Mouse (Mus musculus) layer of hippocampus, adult 18-20 months (tissue): ENCODE results near the gene Med13l. TPM values are rescaled to one million over a fixed set of nuclear protein-coding genes. Genes with fewer than 3 reads are reported as not detected.

Experiments
- DNase-seq, 2 experiments: peaks; one replicate each; pipeline ENCODE4 v3.0.0; 2022; ENCODE audit warnings: low spot score in 2 of 2
- total RNA-seq, 2 experiments: library from RNA; stranded (reverse); gene quantifications; 2 replicates each; pipeline ENCODE4 v1.2.3; 2021

Med13l gene
- total RNA-seq, 2 experiments from 2014 or later = 113 TPM

DNA sequence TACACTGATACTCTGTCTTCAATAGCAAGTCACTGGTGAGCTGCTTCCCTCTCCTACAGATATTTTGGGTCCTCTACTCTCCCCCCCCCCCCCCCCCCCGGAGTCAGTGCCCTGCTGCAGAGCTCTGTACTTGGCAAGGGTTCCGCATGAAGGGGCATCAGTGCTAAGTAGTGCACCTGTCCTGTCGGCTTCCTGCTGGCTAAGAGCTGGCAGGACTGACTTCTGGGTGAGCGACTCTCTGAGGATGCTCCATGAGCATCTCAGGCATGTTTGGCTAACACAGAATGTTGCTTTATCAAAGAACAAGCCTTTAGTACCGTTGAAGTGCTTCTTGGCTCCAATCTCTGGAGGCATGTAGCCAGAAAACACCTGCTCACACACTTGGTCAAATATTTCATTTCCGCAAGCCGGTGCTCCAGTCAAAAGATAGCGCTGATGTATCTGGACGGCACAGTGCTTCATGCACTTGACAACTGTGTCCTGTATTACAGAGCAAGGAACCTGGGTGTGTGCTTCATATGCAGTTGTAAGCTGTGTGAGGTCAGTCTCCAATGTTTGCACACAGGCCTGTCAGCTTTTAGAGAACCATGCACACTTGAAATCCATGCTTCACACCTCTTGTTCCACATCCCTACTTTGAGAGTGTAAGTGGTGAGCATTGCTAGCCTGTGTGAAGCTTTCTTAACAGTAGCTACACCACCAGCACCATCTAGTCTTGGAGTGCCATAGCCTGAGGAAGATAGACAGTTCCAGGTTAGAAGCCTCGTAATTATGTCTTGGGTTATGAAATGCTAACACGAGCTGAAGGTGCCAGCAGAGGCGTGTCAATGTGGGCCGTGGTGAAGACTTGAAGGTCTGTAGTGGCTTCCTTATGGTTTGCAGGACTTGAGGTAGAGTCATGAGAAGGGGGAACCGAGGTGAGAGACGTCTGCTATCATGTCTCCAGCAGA, 128.7 kb downstream of the Med13l start:
- DNase-seq = no peak

DNA sequence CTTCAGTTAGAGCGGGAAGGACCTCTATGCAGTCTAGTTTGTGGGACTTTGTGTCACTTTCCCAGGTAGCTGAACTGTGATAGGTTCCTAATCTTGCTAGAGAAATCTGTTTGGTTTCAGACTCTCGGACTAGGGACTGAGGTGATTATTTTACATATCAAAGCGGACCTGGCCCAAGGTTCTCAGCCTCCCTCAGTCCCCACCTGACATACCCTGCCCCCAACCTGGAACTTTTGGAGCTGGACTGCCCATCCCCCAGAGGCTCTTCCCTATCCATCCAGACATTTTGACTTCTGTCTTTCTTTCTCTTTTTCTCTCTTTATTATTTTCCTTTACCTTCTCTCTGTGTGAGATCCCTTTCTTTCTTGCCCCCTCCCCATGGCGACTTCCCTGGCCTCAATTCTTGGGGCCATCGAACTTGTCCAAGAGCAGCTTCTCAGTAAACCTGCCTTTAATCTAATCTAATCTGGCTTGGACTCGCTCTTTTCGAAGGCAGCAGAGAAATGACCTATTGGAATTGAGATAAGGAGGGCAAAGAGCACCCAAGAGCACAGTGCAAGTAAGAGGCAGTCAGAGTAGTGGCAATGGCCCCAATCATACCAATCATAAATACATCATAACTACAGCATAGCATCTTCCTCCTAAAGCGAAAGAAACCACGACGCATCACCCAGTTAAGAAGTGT, 130.7 kb downstream of the Med13l start:
- DNase-seq = no peak

DNA sequence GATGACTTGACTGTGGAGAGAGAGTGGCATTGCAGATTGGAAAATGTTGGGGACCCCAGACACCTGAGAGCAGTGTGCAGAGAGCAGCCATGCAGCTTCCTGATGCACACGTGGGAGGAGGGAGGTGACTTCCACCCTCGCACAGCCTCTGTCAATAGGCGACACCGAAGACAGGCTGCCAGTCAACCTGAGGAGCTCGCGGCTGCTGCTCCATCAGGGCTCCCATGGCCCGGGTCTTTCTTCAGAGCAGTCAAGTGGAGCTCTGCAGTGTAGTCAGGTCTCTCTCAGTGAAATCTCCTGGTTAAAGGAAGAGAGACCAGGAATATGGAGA, 131.2 kb downstream of the Med13l start:
- DNase-seq = no peak

DNA sequence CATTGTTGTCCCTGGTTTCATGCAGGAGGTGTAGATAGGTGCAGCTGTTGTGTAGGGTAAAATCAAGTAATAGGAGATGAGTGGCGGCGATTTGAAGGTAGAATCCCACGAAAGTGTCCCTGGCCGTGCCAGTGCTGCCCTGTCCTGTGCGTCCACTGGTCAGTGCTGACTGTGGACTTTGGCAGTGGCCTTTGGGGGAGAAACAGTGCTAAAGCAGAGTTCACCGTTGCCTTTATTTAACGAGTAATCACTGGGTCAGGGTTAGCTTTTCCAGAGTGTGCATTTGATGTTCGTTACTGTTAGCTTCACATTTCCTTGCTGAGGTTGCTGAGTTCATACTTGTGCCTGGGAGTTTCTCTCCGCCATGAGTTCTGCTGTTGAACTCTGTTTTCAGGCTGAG, 133.5 kb downstream of the Med13l start:
- no peak for DNase-seq

DNA sequence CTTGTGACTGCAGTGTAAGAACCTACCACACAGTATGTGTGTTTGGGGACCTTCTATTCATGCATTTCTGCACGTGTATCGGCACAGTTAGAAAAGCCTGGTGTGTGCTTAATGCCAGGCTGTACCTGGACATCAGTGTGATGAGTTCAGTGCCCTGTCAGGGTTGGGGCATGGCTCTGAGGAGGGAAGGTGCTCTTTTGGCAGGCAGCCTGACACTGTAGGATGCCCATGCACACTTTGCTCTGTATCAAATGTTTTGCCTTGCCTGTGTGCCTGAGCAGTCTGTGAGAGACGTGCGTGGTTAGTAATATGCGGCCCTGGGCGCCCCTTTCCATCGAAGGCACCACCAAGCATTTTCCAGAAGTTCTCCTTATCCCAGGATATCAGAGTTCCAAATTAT, 136.6 kb downstream of the Med13l start:
- no peak for DNase-seq

DNA sequence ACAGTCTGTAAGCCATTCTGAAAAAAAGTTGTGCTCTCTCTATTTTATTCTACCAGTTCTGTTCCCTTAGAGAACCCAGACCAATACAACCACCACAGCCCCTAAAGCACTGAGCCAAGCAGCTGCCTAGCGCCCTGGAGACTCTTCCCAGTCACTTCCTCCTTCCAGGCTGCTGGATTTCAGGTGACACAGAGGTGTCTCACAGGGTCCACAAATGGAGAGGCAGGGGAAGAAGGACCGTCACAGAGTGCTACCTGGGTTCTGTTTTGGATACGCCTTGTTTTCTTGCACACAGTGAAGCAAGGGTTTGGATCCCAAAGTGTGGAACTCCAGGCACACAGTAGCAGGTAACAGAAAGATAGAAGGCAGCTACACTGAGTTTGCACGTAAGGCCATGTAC, 140.5 kb downstream of the Med13l start:
- DNase-seq = no peak

DNA sequence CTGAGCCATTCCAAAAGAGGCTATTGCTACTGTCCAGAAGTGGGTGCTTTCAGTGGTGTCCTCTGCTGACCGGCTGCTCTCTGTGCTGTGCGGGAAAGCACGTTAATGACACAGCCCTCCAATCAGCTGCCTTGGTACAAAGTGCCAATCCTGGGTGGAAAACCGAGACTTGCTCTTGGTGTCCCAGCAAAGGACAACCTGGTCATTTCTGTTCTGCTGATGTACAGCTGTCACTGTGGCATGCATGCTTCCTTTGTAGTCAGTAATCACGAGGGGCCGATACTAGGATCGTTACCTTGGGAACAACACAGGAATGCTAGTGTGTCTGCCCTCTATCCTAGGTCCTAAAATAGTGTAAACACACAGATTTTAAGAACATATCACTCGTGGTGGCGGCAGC, 142.2 kb downstream of the Med13l start:
- no peak for DNase-seq

DNA sequence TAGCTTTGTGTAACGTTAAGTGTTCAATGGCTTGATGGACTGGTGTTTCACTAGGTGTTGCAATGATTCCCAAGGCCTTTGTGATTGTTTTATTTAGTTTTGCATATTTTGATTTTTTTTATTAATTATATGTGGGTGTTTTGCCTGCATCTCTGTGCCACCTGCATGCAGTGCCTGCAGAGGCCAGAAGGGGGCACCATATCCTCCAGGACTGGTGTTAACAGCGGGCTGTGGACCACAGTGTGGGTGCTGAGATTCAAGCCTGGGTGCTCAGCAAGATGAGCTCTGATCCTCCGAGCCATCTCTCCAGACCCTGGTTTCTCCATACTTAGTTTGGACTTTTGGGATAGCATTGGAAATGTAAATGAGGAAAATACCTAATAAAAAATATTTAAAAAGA, 143.7 kb downstream of the Med13l start:
- DNase-seq = no peak

DNA sequence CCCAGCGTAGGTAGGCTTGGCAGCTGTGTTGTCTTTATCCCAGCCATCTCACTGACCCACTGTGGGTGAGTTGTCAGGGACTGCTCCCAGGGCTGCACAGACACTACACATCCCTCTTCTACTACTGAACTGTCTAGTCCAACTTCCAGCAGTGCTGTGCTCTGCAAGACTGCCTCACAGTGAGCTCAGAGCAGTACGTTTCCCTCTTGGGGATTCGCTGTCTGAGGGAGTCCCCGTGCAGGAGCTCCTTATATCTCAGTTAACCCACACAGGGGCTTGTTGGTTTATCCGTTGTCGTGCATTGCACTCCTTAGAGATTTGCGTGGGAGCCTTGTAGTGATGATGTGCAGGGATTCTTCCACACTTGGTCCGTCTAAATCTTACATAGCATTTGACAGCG, 144.5 kb downstream of the Med13l start:
- DNase-seq = no peak

DNA sequence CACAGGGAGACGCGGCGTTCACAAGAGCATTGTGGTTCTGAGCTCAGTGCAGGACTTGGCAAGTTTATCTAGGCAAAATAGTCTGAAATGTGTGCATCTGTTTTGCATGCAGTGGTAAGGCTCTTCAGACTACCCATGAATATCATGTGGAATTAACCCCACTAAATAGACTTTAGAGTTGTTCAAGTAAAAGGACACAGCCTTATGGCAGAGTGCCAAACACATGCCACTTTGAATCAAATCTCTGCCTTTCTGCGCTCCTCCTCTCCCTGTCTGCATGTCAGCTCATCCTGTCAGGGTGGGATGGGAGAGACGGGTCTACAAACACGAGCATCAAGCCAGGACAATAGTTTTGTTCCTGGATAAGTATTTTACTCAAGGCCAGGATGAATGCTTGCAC, 145.5 kb downstream of the Med13l start:
- no peak for DNase-seq

DNA sequence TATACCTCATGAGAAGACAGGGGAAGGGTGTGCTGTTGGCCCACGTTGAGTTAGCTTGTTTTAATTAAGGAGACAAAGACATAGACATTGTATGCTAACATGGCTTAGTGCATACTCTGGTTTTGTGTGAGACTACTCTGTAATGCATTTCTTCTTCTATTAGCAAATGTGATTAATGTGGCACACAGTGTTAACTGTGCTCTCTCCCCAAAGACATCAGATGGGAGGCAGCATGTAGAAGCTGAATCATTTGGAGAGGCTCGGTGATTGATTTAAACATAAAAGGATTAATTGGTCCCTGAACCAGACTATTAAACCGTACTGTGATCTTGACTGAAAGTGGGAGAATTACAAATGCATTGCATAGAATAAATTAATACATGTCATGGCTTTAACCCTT, 145.9 kb downstream of the Med13l start:
- no peak for DNase-seq

DNA sequence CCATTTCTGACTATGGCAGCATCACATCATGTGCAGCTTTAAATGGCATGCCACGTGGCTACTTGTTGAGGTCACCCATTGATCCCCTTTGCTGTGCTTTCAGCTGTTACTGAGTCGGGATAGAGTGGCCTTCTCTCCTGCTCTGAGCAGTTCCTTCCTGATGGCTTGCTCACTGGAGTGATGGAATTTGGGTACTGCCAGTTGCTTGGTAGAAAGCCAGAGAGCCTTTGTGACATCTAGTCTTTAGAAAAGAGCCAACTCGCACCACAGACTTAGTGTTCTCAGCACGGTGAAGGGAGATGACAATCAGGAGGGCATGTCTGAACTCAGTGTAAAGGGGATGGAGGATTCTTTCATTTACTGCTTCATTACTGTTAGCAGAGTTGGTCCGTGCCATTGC, 147.0 kb downstream of the Med13l start:
- no peak for DNase-seq

DNA sequence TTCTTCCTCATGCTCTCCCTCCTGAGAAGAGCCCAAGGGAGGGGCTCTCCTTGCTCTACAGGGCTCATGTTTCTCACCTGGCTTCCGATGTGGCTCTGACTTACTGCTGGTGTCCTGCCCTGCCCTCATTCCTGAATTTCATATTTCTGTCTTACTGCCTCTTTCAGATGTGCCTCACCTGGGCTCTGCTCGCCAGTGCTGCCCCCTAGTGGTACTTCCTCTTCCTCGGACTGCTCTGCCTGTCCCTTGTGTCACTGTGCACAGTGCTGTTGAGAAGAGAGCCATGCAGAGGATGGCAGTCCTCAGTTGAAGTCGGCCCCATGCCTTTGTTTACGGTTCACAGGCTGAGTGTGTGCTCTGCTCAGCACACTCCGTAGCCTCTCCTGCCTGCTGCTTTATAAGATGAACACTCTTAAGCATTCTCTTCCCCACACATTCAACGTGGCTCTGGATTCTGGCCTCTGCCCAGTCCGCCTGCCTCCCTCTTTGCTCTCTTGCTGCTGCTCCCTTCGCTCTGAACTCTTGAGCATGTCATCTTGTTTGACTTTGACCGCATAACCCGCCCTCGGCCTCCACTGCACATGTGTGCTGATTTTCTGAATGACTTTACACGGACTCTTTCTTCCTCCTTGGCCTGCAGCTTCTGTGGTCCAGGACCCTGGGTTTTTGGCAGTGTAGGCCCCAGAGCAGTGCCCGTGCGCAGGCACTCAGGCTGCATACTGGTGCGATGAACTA, 147.9 kb downstream of the Med13l start:
- DNase-seq = peak; percentile 44 to 76

DNA sequence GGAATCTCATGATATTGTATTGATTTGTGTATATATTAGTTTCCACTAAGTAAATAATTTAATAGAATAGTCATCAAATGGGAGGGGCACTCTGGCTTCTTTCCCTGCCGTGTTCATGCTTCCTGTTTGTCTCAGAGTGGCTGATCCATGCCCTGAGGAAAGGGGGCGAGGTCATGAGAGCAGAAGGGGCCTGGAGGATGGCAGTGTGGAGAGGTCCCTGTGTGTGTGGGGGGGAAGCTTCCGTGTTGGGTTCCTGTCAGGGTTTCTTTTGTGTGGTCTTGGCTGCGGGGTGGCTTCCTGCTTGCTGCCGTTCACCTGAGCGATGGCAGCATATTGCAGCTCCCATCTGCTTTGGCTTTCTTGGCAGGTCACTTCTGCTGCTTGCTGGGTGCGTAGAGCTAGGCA, 149.4 kb downstream of the Med13l start:
- no peak for DNase-seq

DNA sequence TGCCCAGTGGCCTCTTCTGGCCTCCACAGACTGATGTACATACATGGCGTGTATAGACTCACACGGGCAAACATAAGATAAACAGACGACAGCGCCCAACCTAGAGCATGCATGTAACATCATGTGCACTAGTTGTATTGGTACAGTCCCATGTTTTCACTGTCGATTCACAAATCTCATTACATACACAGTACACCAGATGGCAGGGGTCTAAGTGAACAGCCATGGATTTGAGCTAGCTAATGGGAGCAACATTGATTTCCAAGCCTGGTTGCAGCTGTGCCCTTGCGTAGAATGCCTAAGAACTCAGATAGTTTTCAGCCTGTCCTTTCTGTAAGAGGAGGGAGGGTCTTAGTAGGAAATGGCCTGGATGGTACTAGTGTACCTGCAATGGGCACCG, 155.0 kb downstream of the Med13l start:
- no peak for DNase-seq

DNA sequence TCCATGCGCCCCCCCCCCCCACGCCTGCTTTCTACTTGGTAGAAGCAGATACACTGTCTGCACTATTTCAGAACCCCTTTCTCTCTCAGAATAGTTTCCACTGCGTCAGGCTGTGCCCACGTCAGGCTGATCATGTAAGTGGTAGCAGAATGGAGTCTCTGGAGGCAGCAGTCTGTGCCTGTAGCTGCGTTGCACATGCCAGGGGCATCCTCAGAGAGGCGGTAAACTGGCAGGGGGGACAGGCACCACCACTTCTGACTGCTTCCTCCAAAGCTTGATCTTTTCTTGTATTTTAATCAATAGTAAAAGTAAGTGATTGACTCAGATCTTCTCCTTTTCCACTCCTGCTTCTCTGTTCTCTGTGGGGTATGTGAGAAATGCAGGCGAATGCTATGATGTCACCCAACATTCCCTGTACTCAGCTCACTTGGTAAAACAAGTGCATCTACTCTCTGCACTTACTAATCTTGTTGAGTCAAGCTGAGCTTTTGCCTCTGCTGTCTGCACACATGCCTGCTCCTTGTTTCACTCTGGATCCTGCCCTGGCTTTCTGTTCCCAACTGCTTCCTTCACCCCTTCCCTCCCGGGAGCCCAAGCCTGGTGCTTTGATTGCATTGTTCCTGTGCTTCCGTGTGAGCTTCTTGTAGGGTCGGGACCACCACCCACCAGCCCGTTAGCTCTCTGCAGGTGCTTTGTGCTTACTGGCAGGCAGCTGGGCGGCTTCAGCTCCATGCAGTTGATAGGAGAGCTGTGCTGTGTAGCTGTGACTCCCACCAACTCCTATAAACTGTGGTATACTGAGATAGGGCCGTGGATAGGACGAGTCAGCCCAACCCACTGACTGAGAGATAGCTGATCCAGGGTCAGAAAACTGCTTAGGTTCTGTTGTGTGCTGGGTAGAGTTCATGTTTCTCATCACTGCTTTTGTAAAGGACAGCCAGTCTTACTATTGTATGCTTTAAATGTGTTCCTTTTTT, 156.1 kb downstream of the Med13l start:
- DNase-seq = peak; percentile 29 to 61

DNA sequence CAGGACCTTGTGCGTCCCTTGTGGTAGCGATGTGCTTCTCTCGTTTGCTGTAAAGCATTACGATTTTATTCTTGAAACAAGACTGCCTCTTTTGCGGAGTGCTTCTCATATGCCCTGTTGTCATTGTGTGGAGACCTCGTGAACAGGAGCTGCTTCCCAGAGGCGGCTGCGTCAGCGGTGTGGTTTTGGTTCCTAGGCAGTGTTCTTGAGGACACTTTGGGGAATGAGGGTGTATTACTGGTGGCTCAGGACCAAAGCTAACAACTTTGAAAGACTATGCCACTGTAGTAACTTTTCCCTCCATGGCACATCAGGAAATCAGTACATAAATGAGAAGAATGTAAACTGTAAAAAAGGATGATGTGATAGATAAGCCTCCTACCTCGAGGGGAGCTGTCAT, 157.0 kb downstream of the Med13l start:
- DNase-seq = no peak

DNA sequence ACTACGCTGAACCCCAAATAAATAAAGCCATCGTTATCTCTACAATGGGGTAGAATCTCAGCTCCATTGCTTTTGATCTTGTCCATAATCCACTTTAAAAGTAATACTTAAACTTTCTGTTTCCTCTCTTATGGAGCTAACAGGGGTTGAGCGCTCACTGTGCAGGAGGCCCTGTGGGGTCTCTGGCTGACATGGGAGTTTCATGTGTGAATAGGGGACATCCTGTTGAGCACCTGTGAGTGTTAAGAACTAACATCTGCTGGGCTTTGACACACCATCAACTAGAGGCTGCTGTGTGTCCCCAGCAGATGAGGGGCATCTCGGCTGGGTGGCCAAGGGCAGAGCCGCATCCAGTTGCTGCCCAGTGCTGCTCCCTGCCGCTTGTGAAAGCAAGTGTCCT, 157.6 kb downstream of the Med13l start:
- no peak for DNase-seq

DNA sequence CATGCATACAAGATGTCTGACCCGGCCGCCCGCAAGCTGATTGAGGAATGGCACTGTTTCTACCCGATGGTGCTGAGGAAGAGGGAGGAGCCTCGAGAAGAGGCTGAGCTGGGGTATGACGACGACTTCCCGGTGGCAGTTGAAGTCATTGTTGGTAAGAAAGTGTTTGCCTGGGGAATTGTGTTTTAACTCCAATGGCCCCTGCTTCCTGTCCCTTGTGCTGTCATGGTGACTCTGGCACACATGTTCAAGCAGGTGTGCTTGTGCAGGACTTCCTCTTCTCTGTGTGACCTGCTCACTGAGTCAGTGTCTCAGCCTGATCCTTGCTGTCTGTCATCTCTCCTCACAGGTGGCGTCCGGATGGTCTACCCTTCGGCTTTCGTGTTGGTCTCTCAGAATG, 160.9 kb downstream of the Med13l start:
- DNase-seq = no peak

DNA sequence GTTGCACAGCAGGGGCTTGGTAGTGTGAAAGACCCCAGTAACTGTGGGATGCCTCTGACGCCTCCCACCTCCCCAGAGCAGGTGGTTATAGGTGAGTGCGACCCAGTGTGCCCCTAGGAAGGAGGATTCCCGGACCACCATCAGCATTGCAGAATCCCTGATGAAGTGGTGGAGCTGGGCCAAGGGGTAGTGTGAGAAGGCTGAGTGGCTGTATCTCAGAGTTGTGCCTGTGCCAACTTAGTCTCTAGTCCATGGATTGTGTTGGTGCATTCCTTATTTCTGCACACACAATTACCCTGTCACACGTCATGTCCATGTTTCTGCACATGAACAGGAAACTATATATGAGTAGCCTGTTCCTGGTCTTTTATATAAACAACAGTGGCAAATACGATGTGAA, 161.4 kb downstream of the Med13l start:
- DNase-seq = no peak

DNA sequence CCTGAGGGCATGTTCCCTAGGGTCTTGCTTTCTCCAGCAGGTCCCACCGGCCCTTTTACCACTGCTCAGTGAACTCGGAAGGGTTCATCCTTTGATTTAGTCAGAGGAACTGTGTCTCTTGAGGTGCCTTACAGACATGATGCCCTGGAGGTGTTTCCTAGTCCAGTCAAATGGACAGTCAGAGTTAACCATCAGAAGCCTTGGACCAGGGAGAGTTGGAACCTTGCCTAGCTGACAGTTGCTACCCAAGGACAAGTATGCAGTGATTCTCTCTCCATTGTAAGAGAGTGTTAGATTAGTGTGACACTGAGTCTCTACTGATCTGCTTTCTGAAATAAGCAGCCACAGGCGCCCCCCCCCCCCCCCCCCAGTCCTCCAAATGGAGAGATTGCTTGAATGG, 162.0 kb downstream of the Med13l start:
- no peak for DNase-seq
